Mouse (Mus musculus) lung, postnatal 36 days (tissue): ENCODE results near the gene Ormdl3.

ENCODE experiments used
- DNase-seq: peaks from one replicate; pipeline ENCODE4 v3.0.0; 2022; ENCODE audit warnings: mixed read lengths

Ormdl3 gene

DNA sequence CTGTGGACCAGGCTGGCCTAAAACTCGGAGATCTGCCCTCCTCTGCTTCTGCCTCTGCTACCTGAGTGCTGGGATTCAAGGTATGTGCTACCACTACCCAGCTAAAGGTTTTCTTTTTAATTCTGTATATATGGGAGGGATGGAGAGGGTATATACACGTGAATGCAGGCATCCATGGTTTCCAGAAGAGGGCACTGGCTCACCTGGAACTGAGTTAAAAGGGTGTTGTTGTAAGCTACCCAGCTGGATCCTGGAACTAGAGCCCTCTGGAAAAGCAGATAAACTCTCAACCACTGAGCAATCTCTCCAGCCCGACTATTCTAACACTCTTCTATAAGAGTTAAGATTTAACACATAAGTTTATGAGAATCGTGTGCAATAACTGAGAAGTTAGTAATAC lies 37.8 kb downstream of the Ormdl3 start:
- no peak for DNase-seq

DNA sequence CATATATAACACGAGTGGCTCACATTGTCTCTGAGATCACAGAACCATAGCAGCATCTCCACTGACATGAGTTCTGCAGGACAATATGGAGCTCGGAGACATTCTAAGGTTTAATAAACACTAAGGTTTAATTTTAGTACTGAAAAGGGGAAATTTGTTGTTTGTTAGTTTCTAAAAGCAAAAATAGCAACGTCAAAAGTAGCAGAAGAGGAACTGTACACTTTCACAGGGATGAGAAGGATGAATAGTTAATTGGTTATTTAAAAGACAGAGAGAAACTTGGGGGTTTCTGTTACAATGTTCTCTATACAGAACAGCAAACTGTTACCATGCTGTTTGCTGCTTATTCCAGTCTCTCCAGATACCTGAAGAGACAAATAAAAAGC lies 39.9 kb downstream of the Ormdl3 start:
- DNase-seq = no peak

DNA sequence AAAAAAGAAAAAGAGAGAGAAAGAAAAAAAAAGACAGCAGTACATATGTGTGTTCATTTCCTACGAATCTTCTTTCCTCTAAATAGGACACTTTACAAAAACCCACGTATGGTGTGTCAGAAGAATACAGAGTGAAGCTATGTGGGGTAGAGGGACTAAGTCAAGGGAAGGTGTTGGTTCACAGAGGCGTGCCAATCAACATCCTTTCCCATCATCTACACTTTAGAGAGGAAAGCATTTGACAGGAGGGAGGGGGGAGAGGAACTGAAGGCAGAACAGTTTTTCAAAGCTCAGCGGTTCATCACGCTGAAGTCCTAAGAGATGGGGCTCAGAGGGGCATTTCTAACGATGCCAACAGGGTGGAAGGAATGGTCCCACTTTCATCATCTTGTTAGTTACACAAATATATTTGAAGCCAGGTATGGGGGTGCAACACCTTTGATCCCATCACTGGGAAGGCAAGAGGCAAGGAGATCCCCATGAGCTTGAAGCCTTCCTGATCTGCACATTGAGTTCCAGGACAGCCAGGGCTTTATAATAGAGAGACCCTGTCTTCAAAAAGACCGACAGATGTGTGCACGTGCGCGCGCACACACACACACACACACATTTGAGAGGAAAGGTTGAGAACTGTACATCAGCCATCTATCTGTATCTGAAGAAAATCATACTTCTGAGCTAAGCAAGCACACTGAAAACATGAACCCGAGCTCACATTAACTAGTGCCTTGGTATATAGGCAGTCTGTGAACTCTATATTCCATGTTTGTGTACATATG lies 40.5 kb downstream of the Ormdl3 start:
- DNase-seq = peak; percentile 12

DNA sequence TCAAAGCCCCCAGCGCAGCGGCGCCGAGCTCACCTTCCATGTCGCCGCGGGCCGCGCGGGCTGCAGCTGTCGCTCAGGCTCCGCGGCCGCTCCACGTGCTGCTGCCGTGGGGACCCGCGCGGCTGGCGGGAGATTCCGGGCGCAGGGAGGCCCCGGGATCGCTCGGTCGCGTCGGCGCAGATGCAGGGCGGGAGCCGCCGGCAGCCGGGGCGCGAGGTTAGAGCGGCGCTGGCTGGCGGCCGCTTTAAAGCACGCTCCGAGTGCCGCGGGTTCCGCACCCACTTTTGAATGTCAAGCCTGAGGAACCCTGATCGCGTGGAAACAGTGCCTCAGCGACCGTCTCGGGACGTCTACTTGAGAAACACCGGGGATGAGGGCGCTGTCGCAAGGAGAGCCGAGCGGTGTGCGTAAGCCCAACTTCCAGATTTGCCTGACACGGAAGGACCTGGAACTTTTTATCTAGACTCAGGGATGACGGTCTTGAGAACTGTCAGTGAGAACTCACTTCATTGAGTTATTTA lies 41.4 kb downstream of the Ormdl3 start, which contains the start of gene Ikzf3:
Ikzf3 (minus strand) TSS at position 321 of the 521 bp plus-strand sequence.
- peak; percentile 54 for DNase-seq

DNA sequence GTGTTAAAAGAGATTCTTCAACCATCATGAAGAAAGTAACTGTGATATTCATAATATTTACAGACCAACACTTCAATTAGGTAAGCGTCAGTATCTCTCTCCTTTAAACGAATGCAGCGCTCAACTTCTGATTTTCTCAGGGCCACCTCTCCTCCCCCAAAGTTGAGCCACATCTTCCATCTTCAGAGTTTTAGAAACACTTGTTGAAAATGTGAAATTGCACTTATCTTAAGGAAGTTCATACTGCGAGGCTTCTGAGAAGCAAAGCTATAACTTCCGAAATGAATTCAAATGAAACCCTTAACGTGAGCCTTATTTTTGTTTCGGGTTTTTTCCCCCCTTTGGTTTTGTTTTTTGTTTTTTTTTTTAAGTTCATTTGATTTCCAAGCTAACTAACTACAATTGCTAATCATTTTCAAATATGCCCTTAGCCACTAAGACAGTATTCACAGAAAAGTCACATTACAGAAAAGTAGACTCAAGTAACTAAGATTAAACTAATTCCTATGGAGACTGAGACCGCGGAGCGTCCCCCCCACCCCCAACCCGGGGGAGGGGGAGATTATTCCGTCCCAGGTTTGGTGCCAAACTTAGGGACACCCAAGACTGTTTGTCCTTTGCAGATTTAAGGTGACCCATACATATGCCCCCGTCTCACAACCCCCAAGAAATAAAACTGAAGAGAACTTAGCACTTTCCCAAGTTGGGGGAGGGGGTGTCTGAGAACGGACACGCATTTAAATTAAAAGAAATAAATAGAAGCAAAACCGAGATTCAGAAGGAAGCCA lies 42.1 kb downstream of the Ormdl3 start:
- no peak for DNase-seq

DNA sequence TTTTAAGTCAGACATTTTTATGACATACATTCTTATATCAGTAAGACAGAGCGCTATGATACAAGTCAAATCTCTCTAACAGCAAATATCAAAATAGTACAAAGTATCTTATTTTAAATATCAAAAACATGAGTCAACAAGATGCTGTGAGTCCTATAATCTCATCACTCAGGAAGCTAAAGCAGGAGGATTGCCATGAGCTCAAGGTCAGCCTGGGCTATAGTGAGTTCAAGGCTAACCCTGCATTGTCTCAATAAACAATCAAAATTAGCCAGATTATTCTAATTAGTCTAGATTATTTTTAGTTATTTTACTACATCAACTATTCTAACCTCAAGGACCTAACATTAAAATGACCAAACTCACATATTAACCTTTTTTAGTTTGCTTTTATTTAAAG lies 43.8 kb downstream of the Ormdl3 start:
- no peak for DNase-seq

DNA sequence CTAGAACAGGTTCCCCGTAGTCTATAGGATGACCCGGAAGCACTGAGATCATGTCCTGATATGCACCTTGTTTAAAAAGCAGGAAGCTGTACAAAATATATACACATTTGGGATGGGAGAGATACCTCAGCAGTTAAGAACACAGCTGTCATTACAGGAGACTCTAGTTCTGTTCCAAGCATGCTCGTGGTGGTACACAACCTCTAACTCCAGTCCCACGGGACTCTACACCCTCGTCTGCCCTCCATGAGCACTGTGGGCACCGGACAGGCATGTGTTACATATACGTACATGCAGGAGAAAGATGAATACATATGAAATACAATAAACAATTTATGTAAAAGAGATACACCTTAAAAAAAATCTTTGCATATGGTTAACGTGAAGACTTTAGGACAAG lies 44.6 kb downstream of the Ormdl3 start:
- DNase-seq = no peak

DNA sequence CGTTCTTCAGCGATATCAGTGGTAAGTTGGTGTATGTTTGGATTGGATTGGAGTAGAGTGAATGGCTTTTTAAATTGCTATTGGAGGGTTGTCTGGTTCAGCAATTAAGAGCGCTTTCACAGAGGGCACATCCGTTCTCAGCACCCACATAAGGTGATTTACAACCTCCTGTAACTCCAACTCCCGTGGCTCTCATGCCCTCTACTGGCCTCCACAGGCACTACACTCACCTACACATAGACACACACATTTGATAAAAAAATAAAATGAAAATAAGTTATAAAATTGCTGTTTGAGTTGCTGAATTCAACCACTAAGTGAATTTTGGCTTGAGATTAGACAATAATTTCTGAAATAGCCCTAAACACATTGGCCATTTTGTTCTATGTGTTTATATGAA lies 46.8 kb downstream of the Ormdl3 start:
- no peak for DNase-seq

DNA sequence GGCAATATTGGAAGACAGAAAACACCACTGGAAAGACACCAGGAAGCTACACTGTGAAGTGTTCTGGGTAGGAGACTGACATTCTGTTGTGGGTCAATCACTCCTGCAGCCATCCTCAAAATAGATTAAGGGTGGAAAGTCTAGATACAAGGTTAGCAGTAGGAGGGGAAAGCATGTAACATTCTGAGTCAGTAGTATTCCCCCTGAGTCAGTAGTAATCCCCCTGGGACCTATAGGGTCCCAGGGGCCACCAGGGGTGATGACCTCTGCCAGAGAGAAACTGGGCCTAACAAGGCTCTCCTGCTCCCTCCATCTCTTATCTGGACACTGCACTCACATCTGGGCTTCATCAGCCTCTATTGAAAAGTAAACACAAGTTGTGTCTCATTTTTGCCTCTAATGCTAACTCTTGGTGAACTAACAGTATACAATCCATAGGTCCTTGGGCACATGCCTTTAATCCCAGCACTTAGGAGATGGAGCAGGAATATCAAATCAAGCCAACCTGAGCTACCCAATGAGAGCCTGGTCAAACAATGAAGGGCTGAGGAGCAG lies 49.6 kb downstream of the Ormdl3 start:
- DNase-seq = no peak
